Mouse (Mus musculus) left cerebral cortex, postnatal 25 days (tissue): ENCODE data around the gene Dcx. TPM values are rescaled to one million over a fixed set of nuclear protein-coding genes. Genes with fewer than 3 reads are reported as not detected.

Source experiments
- DNase-seq, 2 experiments: peaks; one replicate each; pipeline ENCODE4 v3.0.0; 2022; ENCODE audit warnings: low spot score in 2 of 2, mixed read lengths in 1 of 2
- intact Hi-C: fragments of 180-260 bp; cut with DNase I; formaldehyde crosslinking; loops from one replicate; pipeline ENCODE4 v1.15.1; 2025
- total RNA-seq, 2 experiments: library from RNA; stranded (reverse); gene quantifications; 2 replicates each; pipeline ENCODE4 v1.2.3; 2021

Gene Dcx
- total RNA-seq = 10 to 100 TPM; 25.8 to 27.7 TPM

- intact Hi-C loops = no loop called here
- peak; percentile 38 to 65 for DNase-seq
Observed at GRCm38 (mm10) chrX:143932958-143933357, at the start of gene Dcx. Dcx (minus strand) TSS chrX:143933311.

DNA sequence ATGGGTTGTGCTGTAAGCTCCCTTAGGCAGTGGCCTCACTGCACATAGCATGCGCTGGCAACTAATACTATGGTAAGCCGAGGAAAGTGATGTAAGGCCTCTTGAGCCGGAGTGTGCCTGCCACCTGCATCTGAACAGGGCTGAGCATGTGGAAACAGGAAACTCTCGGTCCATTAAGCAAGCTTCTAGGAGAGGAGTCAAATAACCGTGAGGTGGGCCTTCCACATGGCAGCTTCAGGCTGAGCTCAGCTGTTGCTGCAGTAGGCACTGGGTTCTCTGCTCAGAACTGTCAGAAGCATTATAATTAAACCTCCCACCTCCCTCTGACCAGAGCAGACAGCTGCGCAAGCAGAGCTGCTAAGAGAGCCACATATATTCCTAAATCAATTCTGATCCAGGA is 33.1 kb upstream of the Dcx start:
- intact Hi-C loops = no loop called here
- peak in 1 of 2 experiments; percentile 12 for DNase-seq

DNA sequence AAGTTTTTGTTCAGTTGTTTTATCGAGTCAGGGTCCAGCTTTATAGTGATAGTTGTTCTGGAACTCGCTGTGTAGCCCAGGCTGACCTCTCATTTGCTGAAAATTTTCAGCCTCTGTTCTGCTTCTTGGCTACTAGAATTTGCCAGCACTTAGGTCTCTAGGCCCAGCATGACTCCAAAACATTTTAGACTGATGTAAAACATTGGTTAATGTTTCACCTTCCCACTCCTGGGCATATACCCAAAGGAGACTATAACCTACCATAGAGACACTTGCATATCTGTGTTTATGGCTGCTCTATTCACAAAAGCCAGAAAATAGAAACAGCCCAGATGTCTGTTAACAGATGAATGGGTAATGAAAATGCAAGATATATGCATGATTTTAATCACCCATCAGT is 560 bp upstream of the Dcx start:
- intact Hi-C loops = no loop called here
- no peak for DNase-seq

DNA sequence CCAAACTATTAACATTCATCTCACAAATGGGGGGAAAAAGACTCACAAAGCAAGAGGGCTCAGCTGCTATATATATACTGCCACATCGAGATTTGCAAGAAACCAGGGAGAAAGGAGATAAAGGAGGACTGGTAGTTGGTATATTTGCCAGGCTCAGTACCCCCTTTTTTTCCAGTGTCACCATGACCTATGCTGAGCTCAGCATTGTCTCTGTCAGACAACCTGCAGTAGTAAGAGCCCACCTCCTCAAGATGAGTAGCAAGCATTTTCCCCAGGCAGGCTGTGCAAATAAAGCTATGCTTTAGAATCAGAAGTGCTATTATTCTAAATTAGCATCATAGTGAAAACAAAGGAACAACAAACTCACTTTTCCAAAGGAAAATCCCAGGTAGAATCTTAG is 581 bp downstream of the Dcx start:
- intact Hi-C loops = no loop called here
- no peak for DNase-seq

DNA sequence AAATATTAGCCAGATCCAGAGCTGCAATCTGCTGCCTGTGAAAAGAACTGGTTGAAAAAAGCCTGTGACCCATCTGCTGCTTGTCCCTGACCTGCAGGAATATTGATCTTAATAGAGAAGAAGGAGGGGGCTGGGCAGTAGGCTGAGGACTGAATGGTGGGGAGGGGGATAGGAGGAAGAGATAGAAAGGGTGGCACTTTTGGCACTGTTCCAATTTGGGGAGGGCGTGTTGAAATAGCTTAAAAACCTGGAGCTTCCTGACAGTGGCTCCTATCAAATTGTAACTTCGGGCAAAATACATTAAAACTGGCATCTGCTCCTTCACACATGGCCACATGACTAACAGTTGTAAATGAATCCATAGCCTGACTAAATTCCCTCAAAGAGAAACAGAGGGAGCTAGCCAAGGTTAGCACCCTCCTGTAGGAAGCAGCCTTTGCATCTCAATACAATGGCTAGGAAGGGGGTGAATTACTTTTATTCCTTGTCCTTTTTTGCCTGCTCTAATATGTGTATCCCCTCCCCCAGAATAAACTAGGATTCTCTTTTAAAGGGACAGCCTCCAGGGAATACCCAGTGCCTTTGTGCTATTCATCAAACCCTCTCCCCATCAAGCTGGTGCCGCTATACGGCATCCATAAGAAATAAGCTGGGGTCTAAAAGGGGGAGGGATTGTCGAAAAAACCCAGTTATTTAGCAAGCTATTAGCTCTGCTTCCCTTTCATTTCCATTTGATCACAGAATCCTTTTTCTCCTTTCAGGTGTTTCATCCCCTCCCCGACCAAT is 1.5 kb downstream of the Dcx start:
- peak in 1 of 2 experiments; percentile 39 for DNase-seq

GRCm38 (mm10) chrX:143922070-143922469 is 11.0 kb downstream of the Dcx start:
- intact Hi-C loops = no loop called here
- peak in 1 of 2 experiments; percentile 65 for DNase-seq

More for the DNA sequence above, 1.5 kb downstream of the Dcx start:
- intact Hi-C loops = no loop called here

GRCm38 (mm10) chrX:143906699-143907471 is 26.2 kb downstream of the Dcx start:
- intact Hi-C loops = no loop called here
- DNase-seq = peak in 1 of 2 experiments; percentile 39

DNA sequence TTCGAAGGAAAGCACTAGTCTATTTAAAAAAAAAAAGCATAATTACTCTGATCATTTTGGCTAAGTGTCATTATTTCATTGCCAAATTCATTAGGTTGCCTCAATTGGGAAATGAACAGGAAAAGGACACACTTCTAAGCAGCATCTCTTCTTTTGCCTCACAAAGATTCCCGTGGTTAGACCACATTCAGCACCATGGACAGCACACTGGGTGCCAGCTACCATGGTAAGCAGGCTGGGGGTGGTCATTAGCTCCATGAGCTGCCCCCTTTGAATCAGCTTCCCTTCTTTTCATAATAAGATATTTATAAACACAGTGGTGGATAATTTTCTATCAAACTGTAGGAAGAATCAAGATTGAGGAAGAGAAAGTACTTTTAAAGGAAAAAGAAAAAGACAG is 28.4 kb downstream of the Dcx start:
- intact Hi-C loops = no loop called here
- no peak for DNase-seq

GRCm38 (mm10) chrX:143902300-143902699 is 30.8 kb downstream of the Dcx start:
- DNase-seq = peak; percentile 23 to 54
- intact Hi-C loops = no loop called here

GRCm38 (mm10) chrX:143897363-143898285 is 35.5 kb downstream of the Dcx start:
- no peak for DNase-seq
- intact Hi-C loops = no loop called here

DNA sequence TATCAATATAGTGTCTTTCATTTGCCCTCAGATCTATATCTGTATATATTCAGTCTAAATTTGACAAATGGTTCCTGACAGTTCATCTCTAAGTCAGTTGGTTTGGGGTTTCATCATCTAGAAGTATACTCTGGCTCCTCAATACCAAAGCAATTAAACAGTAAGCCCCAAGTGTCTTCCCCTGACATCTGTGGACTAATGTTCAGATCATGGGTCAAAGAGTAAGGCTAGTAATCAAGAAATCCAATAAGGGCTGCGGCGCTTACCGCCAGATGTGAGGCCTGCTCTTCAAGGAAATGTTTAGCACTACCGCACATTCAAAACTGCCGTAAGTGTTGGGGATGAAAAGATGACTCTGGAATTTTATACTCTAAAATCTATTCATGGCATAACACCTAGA is 36.2 kb downstream of the Dcx start:
- intact Hi-C loops = no loop called here
- DNase-seq = no peak

- intact Hi-C loops = no loop called here
- no peak for DNase-seq
Observed at GRCm38 (mm10) chrX:143893180-143893579, 39.9 kb downstream of the Dcx start.

DNA sequence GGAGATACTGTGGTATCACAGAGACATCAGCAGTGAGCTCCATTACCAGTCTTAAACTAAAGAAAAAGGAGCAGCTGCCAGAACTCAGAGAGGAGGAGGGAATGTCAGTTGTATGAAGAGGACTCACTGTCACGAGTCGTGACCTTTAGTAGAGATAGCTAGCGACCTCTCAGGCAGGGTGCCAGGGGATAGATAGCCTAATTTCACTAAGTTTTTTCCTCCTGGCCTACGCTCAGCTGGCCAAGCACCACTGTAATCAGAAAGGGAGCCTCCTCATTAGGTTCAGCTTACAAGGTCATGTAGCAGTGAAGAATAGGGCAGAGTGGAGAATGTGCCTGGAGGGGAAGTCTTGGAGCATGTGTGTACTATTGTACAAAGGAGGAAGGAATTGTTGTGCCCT is 47.3 kb downstream of the Dcx start:
- DNase-seq = no peak
- intact Hi-C loops = no loop called here

- intact Hi-C loops = no loop called here
- DNase-seq = no peak
Observed at GRCm38 (mm10) chrX:143884953-143885352, 48.2 kb downstream of the Dcx start.

DNA sequence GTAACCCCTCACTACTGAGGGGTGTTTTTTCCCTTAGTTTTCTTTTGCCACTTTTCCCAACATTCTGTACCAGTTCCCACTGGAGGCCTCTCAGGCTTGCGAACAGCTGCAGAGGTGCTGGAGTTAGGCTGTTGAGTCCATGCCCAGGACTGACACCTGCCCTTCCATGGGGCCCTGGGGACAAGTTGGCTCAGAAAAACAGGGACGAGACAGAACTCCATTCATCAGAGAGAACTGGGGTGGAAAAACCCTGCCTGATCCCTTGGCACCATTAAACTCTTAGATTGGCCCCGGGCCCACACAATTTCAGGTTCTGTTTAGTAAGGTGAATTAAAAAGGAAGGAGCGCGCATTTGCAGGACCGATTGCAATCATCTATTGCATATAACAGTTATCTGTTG is 48.8 kb downstream of the Dcx start:
- DNase-seq = no peak
- intact Hi-C loops = no loop called here

GRCm38 (mm10) chrX:143881806-143882468 is 51.2 kb downstream of the Dcx start:
- intact Hi-C loops = no loop called here
- DNase-seq = no peak

DNA sequence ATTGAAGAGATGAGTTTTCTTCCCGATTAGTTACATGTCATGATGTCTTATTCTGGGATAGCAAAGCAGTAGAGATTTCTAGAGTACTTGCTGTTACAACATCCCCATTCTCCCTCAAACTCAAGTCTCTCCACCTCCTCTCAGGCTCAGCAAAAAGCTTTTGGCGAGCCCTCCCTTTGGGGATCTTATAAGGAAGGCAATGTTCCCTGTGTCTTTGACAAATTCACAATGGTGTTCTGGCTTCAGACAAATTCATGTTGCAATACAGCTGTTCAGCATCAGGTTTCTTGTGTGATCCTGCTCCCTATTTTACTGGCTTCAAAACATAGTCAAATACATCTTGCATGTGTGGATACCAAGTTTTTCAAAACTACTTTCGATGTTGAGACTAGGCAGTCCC is 53.5 kb downstream of the Dcx start:
- intact Hi-C loops = no loop called here
- no peak for DNase-seq

GRCm38 (mm10) chrX:143867129-143867664 is 65.9 kb downstream of the Dcx start:
- no peak for DNase-seq
- intact Hi-C loops = no loop called here

- DNase-seq = no peak
- intact Hi-C loops = no loop called here
Observed at GRCm38 (mm10) chrX:143851351-143851750, 81.8 kb downstream of the Dcx start.
